Mouse (Mus musculus) adrenal gland, adult 18-20 months (tissue): Measurements from ENCODE around the gene Vmn1r236. TPM values are rescaled to one million over a fixed set of nuclear protein-coding genes. Genes with fewer than 3 reads are reported as not detected.

ENCODE experiments used
- DNase-seq, 2 experiments: peaks; one replicate each; pipeline ENCODE4 v3.0.0; 2021 to 2022; ENCODE audit warnings: low spot score in 2 of 2
- long read RNA-seq, 2 experiments: library from polyadenylated mRNA; stranded (forward); transcript quantifications; one replicate each; pipeline ENCODE4 v2.0.0; 2021
- microRNA-seq, 2 experiments: library from miRNA; unstranded; fragments of <30 nt; microRNA quantifications; one replicate each; pipeline ENCODE4 v1.2.0; 2021; ENCODE audit warnings: borderline number of aligned reads in 2 of 2
- total RNA-seq, 2 experiments: library from RNA; stranded (reverse); gene quantifications; 1 replicate in 1 of 2; 2 replicates in 1 of 2; pipeline ENCODE4 v1.2.3; 2021

Gene Vmn1r236
- not detected for total RNA-seq
- long read RNA-seq, experiment 1: 0 reads
- long read RNA-seq, experiment 2: 0 reads

GRCm38 (mm10) chr17:21282642-21283041, at the start of gene Vmn1r236:
Gene Vmn1r236, plus strand, starts transcription at chr17:21282942.
- no peak for DNase-seq

GRCm38 (mm10) chr17:21256111-21256510, 26.6 kb upstream of the Vmn1r236 start, which contains the start of gene Vmn1r235:
Gene Vmn1r235, plus strand, starts transcription at chr17:21256411.
- DNase-seq: no peak

DNA sequence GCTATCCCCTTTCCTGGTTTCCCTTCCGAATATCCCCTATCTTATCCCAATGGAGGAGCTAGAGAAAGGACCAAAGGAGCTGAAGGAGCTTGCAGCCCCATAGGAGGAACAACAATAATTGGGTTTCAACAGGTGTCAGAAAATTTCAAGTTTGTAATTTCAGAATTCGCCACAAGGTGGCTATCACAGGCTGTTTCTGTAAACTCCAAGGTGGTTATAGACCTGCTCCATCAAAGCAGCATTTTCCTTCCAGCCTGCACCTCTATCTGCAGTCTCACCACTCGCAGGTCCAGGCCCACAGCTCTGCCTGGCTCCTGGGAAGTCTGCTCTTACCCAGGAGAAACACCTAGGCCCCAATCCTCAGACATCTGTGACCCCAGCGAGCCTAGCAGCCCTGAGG, 10.6 kb upstream of the Vmn1r236 start:
- DNase-seq: peak in 1 of 2 experiments; percentile 35

DNA sequence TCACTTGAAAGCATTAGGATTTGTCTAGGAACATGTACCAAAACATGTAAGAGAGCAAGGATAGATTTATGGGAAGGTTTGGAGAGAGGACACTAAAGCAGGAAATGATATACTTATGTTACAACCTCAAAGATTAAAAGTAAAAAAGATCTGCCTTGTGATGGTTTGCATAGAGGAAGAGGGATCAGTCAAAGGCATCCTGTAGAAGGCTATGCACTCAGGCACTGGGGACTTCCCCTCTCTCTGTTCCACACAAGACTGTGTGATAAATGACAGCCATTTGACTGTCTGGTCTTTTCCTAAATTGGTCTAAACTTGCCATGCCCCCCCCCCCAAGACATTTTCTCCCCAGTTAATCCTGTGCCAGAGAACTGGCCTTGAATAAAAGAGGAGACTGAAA, 1.7 kb downstream of the Vmn1r236 start:
- no peak for DNase-seq

DNA sequence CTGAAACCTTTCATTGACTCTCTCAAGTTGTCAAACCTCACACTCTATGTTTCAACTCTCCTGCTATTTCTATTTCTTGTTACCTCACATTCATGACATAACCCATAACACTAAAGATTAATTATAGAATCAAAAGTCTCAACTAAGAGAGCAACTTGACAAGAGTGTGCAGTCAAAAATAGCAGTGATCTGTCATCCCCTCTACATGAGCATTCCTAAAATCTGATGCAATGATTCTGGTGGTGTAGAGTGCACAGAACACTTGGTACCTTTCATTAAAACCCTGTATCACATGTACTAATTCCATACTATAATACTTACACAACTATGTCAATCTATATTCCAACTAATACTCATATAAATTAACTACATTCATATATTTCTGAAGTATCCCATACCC, 7.0 kb downstream of the Vmn1r236 start:
- no peak for DNase-seq

DNA sequence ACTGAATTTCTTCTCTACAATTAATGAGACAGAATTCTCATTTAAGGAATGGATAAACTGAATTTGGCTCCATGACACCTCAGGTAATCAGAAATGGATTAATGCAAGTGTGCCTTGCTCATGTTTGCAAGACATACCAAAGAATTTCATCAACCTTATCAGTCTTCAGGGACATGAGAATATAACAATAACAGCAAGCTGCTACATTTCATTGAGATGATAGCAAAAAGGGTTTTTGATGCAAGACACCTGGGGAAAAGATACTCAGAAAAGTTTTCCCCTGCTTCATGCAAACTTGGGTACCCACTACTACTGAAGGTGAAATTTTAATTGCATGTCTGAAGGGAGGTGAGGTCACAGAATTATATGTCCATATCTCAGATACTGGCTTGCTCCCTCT, 28.8 kb downstream of the Vmn1r236 start, which contains the start of gene Vmn1r237:
Vmn1r237 (plus strand) TSS at position 301 of the 400 bp plus-strand sequence.
- DNase-seq: no peak

Small RNA genes within 50 kb of the gene (microRNA-seq; reads per million reads assigned to microRNA genes)
- gene Gm26384: 0 reads per million in 2 experiments

Other genes starting within 250 kb of the Vmn1r236 start
- not detected for gene Vmn1r234, start 56.9 kb upstream of the Vmn1r236 start, total RNA-seq
- gene Vmn1r235, start 26.5 kb upstream of the Vmn1r236 start, total RNA-seq: not detected
- gene Vmn1r237, start 28.9 kb downstream of the Vmn1r236 start, total RNA-seq: not detected
- gene Zfp677, start 100.8 kb downstream of the Vmn1r236 start, total RNA-seq: 1 to 10 TPM; 2.3 to 3.4 TPM
- 1 to 10 TPM; 2.4 to 3.4 TPM for gene Zfp54, start 140.3 kb downstream of the Vmn1r236 start, total RNA-seq
- gene Zfp51, start 167.4 kb downstream of the Vmn1r236 start, total RNA-seq: 1 to 10 TPM; 6.1 to 7.9 TPM
- 1 to 10 TPM; 3.1 to 4.7 TPM for gene Zfp53, start 206.1 kb downstream of the Vmn1r236 start, total RNA-seq